Mouse (Mus musculus) brain, embryonic 18.5 days (tissue): ENCODE results near the gene Pnck.

Experiments
- DNase-seq: peaks from one replicate; pipeline ENCODE4 v3.0.0-alpha.2; 2012; ENCODE audit warnings: low read depth, low spot score

Pnck gene

GRCm38 (mm10) chrX:73659575-73660283 is at the start of gene Pnck:
Pnck (minus strand) TSS chrX:73660117.
- no peak for DNase-seq

DNA sequence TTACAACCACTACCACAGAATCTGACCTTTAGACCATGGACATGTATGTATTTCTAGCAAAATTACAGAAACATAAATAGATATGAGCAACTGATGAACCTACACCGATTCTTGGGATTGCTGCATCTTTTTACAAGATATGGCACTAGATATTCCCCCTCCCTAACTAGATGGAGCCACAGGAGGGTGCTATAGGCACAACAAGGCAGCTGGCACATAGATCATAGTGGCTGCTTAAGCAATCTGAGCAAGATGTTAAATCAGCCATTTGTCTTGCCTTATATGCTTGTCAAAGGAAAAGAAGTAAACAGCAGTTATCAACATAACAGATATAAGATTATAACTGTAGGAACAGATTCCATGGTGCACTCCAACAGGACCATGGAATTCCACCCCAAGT is 40.6 kb upstream of the Pnck start:
- no peak for DNase-seq

DNA sequence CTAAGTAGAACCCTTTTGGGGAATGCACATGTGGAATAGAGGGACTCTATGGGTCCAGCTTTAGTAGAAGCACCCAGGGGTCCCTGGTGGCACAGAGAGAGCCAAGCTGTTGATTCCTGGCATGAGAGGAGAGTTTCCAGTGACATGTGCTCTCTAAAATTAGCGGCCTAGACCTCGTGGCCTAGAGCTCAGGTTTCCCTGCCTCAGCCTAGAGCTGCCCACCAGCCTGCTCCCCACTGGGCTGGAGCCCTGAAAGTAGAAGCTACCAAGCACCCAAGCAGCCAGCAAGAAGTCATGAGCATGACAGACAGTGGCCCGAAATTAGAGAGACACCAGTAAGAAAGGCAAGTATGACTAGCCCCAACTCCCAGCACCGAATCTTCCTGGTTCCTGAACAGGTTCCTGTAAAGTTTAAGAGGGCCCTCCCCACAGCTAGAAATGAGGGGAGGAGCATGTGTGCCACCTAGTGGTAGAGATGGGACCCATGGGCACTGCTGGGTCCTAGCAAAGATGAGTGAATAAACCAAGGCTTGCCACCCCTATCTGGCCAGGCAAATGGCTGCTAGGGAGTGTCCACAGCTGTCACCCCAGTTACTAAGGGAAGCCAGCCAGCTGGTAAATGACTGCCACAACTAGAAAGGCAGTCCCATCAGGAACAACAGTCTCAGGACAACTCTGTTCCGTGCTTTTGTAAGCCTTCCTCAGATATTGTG is 31.2 kb upstream of the Pnck start:
- no peak for DNase-seq

- no peak for DNase-seq
Observed at GRCm38 (mm10) chrX:73685629-73686028, 25.7 kb upstream of the Pnck start.

DNA sequence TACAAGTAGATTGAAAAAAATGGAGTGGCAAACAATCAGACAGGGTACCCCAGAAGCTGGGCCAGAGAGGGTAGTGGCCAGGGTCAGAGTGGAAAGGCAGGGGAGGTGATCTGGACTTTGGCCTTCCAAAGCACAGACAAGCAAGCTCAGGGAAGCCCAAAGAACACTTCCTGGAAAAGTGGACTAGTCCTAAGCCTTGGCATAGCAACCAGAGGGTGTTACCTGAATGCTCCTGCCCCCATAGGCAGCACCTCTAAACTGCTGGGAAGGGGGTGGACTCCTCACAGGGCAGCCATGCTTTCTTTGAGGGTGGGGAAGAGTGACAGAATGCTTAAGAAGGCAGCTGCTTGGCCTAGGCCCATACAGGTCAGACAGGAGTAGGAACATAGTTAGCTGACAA is 25.1 kb upstream of the Pnck start:
- DNase-seq = no peak

DNA sequence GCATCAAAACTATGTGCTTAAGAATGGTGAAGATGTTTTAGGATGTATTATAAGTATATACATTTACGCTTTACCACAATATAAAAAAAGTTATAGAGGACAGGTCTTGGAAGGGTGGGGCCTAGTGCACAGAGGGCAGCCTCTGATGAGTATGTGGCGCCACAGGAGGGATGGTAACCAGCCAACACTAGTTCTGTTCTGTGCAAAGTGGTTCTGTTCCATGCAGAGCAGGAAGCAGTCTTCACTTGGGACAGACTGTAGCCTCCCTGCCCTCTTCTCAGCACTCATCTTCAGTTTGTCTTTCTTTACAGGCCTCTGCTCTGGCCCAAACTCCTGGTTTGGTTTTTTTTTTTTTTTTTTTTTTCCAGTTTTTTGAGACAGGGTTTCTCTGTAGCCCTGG is 24.2 kb upstream of the Pnck start:
- DNase-seq = no peak

DNA sequence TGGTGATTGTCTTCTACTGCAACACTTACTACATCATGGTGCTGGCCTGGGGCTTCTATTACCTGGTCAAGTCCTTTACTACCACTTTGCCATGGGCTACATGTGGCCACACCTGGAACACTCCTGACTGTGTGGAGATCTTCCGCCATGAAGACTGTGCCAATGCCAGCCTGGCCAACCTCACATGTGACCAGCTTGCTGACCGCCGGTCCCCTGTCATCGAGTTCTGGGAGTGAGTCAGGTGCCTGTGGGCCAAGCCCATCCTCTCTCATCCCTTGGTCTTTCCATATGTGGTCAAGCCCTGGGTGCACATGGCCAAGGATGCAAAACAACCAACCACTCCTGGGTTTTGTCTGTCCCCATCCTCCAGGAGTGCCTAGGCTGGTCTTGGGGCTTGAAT is 16.8 kb upstream of the Pnck start:
- DNase-seq = no peak

- DNase-seq = no peak
Observed at GRCm38 (mm10) chrX:73675231-73675630, 15.3 kb upstream of the Pnck start.

- no peak for DNase-seq
Observed at GRCm38 (mm10) chrX:73673968-73674661, 14.2 kb upstream of the Pnck start.

DNA sequence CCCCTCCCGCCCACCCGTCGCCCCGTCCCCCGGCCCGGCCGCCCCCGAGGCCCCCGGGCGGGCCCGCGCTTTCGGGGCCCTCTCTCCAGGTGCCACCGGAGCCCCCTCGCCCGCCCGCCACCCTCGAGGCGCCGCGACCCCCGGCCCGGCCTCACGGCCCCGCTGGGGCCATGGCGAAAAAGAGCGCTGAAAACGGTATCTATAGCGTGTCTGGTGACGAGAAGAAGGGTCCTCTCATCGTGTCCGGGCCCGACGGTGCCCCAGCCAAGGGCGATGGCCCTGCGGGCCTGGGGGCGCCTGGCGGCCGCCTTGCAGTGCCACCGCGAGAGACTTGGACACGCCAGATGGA is 13.7 kb upstream of the Pnck start:
- no peak for DNase-seq

- DNase-seq = no peak
Observed at GRCm38 (mm10) chrX:73672879-73673618, 13.1 kb upstream of the Pnck start, which contains the start of gene Slc6a8. Slc6a8 (plus strand) TSS chrX:73673150.

- DNase-seq = no peak
Observed at GRCm38 (mm10) chrX:73672031-73672431, 12.1 kb upstream of the Pnck start.

- DNase-seq = no peak
Observed at GRCm38 (mm10) chrX:73663143-73663542, 3.2 kb upstream of the Pnck start.

DNA sequence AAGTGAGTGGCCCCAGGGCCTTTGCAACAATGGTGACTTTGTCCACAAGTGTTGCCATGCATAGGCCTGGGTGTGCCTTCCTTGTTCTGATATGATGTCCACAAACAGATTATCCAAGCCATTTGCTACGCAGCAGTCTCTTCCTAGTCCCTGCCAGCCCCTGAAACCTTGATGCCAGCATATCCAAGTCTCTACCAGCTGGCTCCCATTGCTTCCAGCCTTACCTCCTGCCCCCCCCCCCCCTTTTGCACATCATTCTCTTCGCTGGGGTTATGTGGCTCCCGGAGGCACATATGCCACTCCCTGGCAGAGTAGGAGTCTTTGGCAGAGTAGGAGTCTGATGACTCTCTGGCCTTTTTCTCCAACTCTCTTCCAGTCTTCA is 358 bp upstream of the Pnck start:
- no peak for DNase-seq

DNA sequence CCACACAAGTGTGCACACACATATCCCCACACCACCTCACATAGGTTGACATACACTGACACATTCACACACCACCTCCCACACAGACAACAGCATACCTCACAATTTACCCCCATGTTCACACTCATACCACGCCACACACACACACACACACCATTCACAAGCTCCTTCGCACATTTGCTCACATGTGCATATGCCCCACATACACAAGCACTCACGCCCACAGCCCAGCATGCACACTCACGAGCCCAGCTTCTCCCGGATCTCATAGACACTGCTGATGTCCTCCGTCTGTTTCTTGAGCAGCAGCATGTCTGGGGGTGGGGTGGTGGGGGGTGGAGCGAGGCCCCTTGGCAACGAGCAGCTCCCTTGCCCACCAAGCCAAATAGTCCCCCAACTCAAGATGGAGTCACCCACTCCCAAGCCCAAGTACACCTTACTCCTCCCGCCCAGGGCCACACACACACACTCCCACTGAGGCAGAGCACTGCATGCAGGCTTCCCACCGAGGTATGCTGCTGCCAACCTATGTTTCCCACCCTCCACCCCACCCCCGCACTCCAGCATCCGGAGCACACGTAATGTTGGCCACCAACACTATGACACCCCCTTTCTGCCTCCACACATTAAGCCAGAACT is 862 bp downstream of the Pnck start:
- DNase-seq = no peak

- no peak for DNase-seq
Observed at GRCm38 (mm10) chrX:73658391-73658790, 1.5 kb downstream of the Pnck start.

DNA sequence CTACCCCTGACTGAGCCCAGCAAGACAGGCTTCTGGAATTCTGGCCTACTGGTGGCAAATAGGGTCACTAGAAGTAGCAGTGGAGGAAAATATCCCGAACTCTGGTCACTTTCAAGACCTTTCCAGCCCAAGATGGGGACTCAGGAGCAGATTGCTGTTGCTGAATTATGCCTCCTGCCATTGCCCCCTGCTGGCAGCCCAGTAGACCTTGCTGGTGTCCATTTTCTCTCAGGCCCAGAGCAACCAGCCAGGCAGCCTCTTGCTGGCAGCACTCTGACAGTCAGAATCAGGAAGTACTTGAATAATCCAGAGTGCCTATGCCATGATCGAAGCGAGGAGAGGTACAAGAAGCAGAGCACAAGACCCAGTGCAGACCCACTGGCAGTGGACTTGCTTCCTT is 4.4 kb downstream of the Pnck start:
- no peak for DNase-seq

DNA sequence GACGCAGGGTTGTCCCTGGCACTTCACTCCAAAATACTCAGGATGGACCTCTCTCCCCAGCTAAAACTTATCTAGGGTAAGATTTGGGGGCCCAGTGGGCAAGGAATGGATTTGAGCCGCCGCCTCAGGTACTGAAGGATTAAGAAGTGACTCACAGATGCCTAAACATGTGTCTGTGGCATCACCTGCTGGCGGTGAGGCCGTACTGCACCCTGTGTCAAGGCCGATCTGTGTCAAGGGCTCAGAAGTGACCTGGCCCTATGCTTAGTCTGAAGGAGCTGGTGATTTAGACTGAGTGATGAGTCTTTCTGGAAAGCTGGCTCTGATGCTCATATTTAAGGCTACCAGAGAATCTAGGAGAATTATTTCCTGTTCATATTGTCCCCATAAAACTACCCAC is 5.7 kb downstream of the Pnck start:
- no peak for DNase-seq

DNA sequence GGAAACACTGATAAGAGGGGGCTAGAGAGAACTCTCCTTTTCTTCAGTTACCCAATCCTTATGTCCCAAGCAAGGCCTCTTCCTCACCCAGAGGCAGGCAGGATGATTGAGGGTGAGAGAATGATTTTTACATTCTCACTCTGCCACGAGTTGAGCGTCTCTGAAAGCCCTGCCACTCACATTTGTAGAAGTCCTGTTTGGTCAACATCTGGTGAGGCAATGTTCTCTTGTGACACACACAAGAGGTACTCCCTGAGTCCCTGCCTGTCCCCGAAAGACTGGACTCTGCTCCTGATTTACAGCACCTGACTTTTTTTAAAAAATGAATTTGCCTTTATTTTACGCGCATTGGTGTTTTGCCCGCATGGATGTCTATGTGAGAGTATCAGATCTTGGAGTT is 6.5 kb downstream of the Pnck start:
- no peak for DNase-seq

GRCm38 (mm10) chrX:73650869-73651268 is 9.0 kb downstream of the Pnck start:
- DNase-seq = no peak

- DNase-seq = no peak
Observed at GRCm38 (mm10) chrX:73645121-73645520, 14.8 kb downstream of the Pnck start.
